Mouse (Mus musculus) bone marrow, adult 2 months (tissue): ENCODE measurements around the gene Tns3.

ENCODE experiments used
- CTCF ChIP-seq: fragments of 200-500 bp; IDR thresholded peaks from 2 replicates; pipeline ENCODE4 v1.5.1; 2011; ENCODE audit warnings: low read length, control low read depth; ENCODE audit not compliant: control insufficient read depth, insufficient read depth
- POLR2A ChIP-seq: fragments of 200-500 bp; IDR thresholded peaks from 2 replicates; pipeline ENCODE4 v1.6.1; 2011; ENCODE audit warnings: low read depth, mild to moderate bottlenecking, control low read depth, low read length, borderline replicate concordance; ENCODE audit not compliant: control insufficient read depth

GRCm38 (mm10) chr11:8664797-8665196, 462 bp upstream of the Tns3 start:
- TF ChIP-seq POLR2A (no peak), CTCF (no peak)
